Mouse (Mus musculus): ENCODE results near the gene Six5. TPM values are rescaled to one million over a fixed set of nuclear protein-coding genes. Genes with fewer than 3 reads are reported as not detected.

The Six5 gene
- polyA plus RNA-seq, 1 experiment from 2014 or later, result 2.5 TPM

- 0 out of 2 replicates have a peak, but pooled peaks cover 3% of the 10 kb centered on the region for H3K9me3 ChIP-seq (ENCODE audit: control insufficient read depth, low read length)
- peak; percentile 98 for DNase-seq (ENCODE audit: low spot score)
- peaks cover 11% of the 10 kb centered on the region for H3K4me1 ChIP-seq (replicated peaks; ENCODE audit: control insufficient read depth, insufficient read depth, low read length)
- ATAC-seq (ENCODE audit: low FRiP score), result peak; percentile 94
- H3K4me3 ChIP-seq (replicated peaks; ENCODE audit: low read length), result peak within 1 kb of the TSS; percentile 63
- peak within 1 kb of the TSS; percentile 84 for H3K4me2 ChIP-seq (replicated peaks)
- H3K27me3 ChIP-seq (ENCODE audit: control insufficient read depth, insufficient read depth, low read length), result no peaks in the 10 kb centered on the region
- H3K27ac ChIP-seq, result peak within 1 kb of the TSS; percentile 49; the same call in 1 of the 2 replicates
- no peaks in the 10 kb centered on the region for H3K36me3 ChIP-seq (replicated peaks; ENCODE audit: control insufficient read depth, insufficient read depth)
- WGBS, result 3% methylated on average over 34 of the region's 34 CpGs
- peak within 1 kb of the TSS; percentile 70 for H3K9ac ChIP-seq
These were observed 25.4 kb downstream of the Six5 start, which contains the start of gene Fbxo46 for GRCm38 (mm10) chr7:19119631-19120429. TSS of gene Fbxo46 (plus strand) at chr7:19119859.

DNA sequence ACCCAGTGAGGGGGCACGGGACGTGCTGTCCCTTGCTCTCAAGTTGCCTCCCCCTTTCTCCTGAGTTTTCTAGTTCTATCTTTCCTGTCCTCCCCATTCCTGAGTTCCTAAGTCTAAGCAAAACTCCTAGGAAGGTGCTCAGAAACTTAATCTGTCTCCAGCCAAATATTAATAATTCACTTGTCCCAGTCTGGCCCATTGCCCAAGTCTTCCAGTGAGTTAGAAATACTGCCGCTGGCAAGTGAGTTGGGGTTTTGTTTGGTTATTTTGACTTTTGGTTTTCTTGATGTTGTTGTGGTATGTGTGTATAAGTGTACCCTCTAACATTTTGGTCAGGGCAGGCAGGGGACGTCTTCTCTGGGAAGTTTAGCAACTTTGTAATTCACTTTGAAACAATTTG lies 27.3 kb downstream of the Six5 start:
- no peaks in the 10 kb centered on the region for H3K36me3 ChIP-seq (replicated peaks; ENCODE audit: control insufficient read depth, insufficient read depth)
- H3K4me3 ChIP-seq (replicated peaks; ENCODE audit: low read length), result no peak overlapping the region
- peaks cover 11% of the 10 kb centered on the region for H3K4me1 ChIP-seq (replicated peaks; ENCODE audit: control insufficient read depth, insufficient read depth, low read length)
- no peaks in the 10 kb centered on the region for H3K9me3 ChIP-seq (ENCODE audit: control insufficient read depth, low read length)
- DNase-seq (ENCODE audit: low spot score), result no peak
- H3K27ac ChIP-seq, result no peak overlapping the region
- no peaks in the 10 kb centered on the region for H3K27me3 ChIP-seq (ENCODE audit: control insufficient read depth, insufficient read depth, low read length)
- 93% methylated on average over 4 of the region's 4 CpGs for WGBS
- ATAC-seq (ENCODE audit: low FRiP score), result no peak
- H3K9ac ChIP-seq, result no peak overlapping the region
- no peak overlapping the region for H3K4me2 ChIP-seq (replicated peaks)

DNA sequence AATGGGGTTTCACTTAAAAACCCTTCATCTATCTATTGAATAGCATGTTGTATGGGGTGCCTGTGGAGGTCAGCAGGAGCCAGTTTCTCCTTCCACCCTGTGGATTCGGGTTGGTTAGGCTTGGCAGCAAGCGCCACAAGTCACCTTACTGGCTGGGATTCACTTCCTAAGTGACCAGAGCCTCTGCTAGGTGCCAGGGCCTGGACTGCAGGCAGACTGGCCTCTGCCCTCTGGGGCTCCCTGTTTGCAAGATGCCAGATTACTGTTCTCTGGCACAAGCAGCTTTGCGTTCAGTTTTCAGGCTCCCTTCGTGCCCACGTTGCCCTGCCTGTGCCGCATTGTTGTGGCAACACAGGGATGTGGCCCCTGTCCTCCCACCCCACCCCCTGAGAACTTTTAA lies 30.3 kb downstream of the Six5 start:
- Histone ChIP-seq H3K4me1 (replicated peaks; ENCODE audit: control insufficient read depth, insufficient read depth, low read length) (peaks cover 11% of the 10 kb centered on the region), H3K9ac (0 out of 2 replicates have a peak overlapping the region, but pooled peaks have one; percentile 11), H3K27me3 (ENCODE audit: control insufficient read depth, insufficient read depth, low read length) (no peaks in the 10 kb centered on the region), H3K4me2 (replicated peaks) (no peak overlapping the region), H3K27ac (no peak overlapping the region), H3K36me3 (replicated peaks; ENCODE audit: control insufficient read depth, insufficient read depth) (no peaks in the 10 kb centered on the region; the same call in 1 of the 2 replicates), H3K4me3 (replicated peaks; ENCODE audit: low read length) (no peak overlapping the region), H3K9me3 (ENCODE audit: control insufficient read depth, low read length) (no peaks in the 10 kb centered on the region)
- ATAC-seq (ENCODE audit: low FRiP score), result no peak
- WGBS, result 94% methylated on average over 6 of the region's 6 CpGs
- DNase-seq (ENCODE audit: low spot score), result no peak

GRCm38 (mm10) chr7:19127744-19128143 lies 33.4 kb downstream of the Six5 start:
- H3K27ac ChIP-seq, result no peak overlapping the region
- WGBS, result 95% methylated on average over 5 of the region's 5 CpGs

DNA sequence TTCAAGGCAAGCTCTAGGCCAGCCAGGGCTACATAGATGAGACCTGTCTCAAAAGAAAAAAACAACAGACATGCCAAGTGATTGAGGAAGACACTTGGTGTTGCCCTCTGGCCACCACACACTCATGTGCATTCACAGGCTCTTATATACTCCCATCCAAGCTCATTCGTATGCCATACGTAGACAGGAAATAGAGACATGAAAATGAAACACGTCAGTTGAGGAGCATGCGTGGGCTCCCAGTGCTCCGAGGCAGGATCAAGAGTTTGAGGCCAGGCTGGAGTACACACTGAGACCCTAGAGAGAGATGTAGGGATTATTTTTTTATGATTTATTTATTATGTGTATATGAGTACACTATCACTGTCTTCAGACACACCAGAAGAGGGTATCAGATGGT lies 35.0 kb downstream of the Six5 start:
- H3K4me2 ChIP-seq (replicated peaks), result no peak overlapping the region
- H3K27me3 ChIP-seq (ENCODE audit: control insufficient read depth, insufficient read depth, low read length), result no peaks in the 10 kb centered on the region
- H3K9ac ChIP-seq, result no peak overlapping the region
- H3K4me3 ChIP-seq (replicated peaks; ENCODE audit: low read length), result no peak overlapping the region
- 97% methylated on average over 5 of the region's 5 CpGs for WGBS
- H3K27ac ChIP-seq, result no peak overlapping the region
- no peak for DNase-seq (ENCODE audit: low spot score)
- peaks cover 12% of the 10 kb centered on the region; the same call in 1 of the 2 replicates for H3K4me1 ChIP-seq (replicated peaks; ENCODE audit: control insufficient read depth, insufficient read depth, low read length)
- no peaks in the 10 kb centered on the region for H3K9me3 ChIP-seq (ENCODE audit: control insufficient read depth, low read length)
- ATAC-seq (ENCODE audit: low FRiP score), result no peak
- peaks cover 1% of the 10 kb centered on the region; the same call in 1 of the 2 replicates for H3K36me3 ChIP-seq (replicated peaks; ENCODE audit: control insufficient read depth, insufficient read depth)

More at GRCm38 (mm10) chr7:19127744-19128143, 33.4 kb downstream of the Six5 start:
- no peak overlapping the region for H3K4me2 ChIP-seq (replicated peaks)
- peaks cover 12% of the 10 kb centered on the region; the same call in 1 of the 2 replicates for H3K4me1 ChIP-seq (replicated peaks; ENCODE audit: control insufficient read depth, insufficient read depth, low read length)
- ATAC-seq (ENCODE audit: low FRiP score), result no peak
- H3K36me3 ChIP-seq (replicated peaks; ENCODE audit: control insufficient read depth, insufficient read depth), result no peaks in the 10 kb centered on the region; the same call in 1 of the 2 replicates
- H3K9ac ChIP-seq, result no peak overlapping the region
- no peaks in the 10 kb centered on the region for H3K9me3 ChIP-seq (ENCODE audit: control insufficient read depth, low read length)
- H3K4me3 ChIP-seq (replicated peaks; ENCODE audit: low read length), result no peak overlapping the region
- DNase-seq (ENCODE audit: low spot score), result no peak
- H3K27me3 ChIP-seq (ENCODE audit: control insufficient read depth, insufficient read depth, low read length), result no peaks in the 10 kb centered on the region

DNA sequence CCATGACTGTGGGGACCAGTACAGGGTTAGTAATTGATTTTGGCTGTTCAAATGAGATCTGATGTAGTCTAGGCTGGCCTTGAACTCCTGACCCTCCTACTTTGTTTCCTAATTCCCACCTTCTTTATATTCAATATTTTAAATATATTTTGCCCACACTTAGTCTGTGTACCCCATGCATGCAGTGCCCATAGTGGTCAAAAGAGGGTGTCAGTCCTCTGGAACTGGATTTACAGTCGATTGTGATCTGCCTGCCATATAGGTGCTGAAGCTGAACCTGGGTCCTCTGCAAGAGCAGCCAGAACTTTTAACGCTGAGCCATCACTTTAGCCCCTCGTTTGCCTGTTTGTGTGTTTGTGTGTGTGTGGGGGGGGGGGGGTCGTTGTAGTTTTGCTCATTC lies 36.3 kb downstream of the Six5 start:
- no peaks in the 10 kb centered on the region for H3K27me3 ChIP-seq (ENCODE audit: control insufficient read depth, insufficient read depth, low read length)
- peaks cover 12% of the 10 kb centered on the region; the same call in 1 of the 2 replicates for H3K4me1 ChIP-seq (replicated peaks; ENCODE audit: control insufficient read depth, insufficient read depth, low read length)
- no peaks in the 10 kb centered on the region for H3K9me3 ChIP-seq (ENCODE audit: control insufficient read depth, low read length)
- peak overlapping the region; percentile 50 for H3K9ac ChIP-seq
- DNase-seq (ENCODE audit: low spot score), result no peak
- H3K4me3 ChIP-seq (replicated peaks; ENCODE audit: low read length), result peak overlapping the region; percentile 35
- peaks cover 12% of the 10 kb centered on the region for H3K36me3 ChIP-seq (replicated peaks; ENCODE audit: control insufficient read depth, insufficient read depth)
- no peak for ATAC-seq (ENCODE audit: low FRiP score)
- 32% methylated on average over 4 of the region's 4 CpGs for WGBS
- peak overlapping the region; percentile 59 for H3K4me2 ChIP-seq (replicated peaks)
- peak overlapping the region; percentile 88 for H3K27ac ChIP-seq

- Histone ChIP-seq H3K9ac (peak overlapping the region; percentile 53), H3K9me3 (ENCODE audit: control insufficient read depth, low read length) (no peaks in the 10 kb centered on the region), H3K36me3 (replicated peaks; ENCODE audit: control insufficient read depth, insufficient read depth) (peaks cover 19% of the 10 kb centered on the region), H3K27me3 (ENCODE audit: control insufficient read depth, insufficient read depth, low read length) (no peaks in the 10 kb centered on the region), H3K27ac (peak overlapping the region; percentile 88), H3K4me1 (replicated peaks; ENCODE audit: control insufficient read depth, insufficient read depth, low read length) (peaks cover 12% of the 10 kb centered on the region; the same call in 1 of the 2 replicates), H3K4me2 (replicated peaks) (peak overlapping the region; percentile 59), H3K4me3 (replicated peaks; ENCODE audit: low read length) (peak overlapping the region; percentile 35)
- DNase-seq (ENCODE audit: low spot score) (peak; percentile 95), ATAC-seq (ENCODE audit: low FRiP score) (peak; percentile 98)
- WGBS, result under 1% methylated on average over 39 of the region's 39 CpGs
These were observed 37.0 kb downstream of the Six5 start for GRCm38 (mm10) chr7:19131324-19131848.

DNA sequence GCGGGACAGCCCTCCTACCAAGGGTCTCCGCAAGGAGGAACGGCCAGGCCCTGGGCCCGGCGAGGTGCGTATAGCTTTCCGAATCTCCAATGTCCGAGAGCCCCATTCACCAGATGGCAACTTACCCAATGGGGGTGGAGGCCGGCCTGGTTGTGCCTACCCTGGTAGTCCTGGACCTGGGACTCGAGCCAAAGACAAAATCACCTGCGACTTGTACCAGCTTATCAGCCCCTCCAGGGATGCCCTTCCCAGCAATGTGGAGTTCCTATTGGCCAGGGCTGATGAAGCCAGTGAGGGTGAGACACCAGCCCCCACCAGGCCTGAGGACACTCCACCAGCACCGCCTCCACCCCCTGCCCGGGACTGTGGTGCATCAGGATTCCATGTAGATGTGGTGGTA lies 41.8 kb downstream of the Six5 start:
- no peak overlapping the region for H3K4me3 ChIP-seq (replicated peaks; ENCODE audit: low read length)
- H3K4me1 ChIP-seq (replicated peaks; ENCODE audit: control insufficient read depth, insufficient read depth, low read length), result 0 out of 2 replicates have a peak, but pooled peaks cover 4% of the 10 kb centered on the region
- no peak overlapping the region for H3K4me2 ChIP-seq (replicated peaks)
- H3K27me3 ChIP-seq (ENCODE audit: control insufficient read depth, insufficient read depth, low read length), result no peaks in the 10 kb centered on the region
- H3K9me3 ChIP-seq (ENCODE audit: control insufficient read depth, low read length), result no peaks in the 10 kb centered on the region
- ATAC-seq (ENCODE audit: low FRiP score) (no peak), DNase-seq (ENCODE audit: low spot score) (no peak)
- H3K27ac ChIP-seq, result no peak overlapping the region
- H3K36me3 ChIP-seq (replicated peaks; ENCODE audit: control insufficient read depth, insufficient read depth), result peaks cover 67% of the 10 kb centered on the region
- H3K9ac ChIP-seq, result no peak overlapping the region
- 97% methylated on average over 13 of the region's 13 CpGs for WGBS

DNA sequence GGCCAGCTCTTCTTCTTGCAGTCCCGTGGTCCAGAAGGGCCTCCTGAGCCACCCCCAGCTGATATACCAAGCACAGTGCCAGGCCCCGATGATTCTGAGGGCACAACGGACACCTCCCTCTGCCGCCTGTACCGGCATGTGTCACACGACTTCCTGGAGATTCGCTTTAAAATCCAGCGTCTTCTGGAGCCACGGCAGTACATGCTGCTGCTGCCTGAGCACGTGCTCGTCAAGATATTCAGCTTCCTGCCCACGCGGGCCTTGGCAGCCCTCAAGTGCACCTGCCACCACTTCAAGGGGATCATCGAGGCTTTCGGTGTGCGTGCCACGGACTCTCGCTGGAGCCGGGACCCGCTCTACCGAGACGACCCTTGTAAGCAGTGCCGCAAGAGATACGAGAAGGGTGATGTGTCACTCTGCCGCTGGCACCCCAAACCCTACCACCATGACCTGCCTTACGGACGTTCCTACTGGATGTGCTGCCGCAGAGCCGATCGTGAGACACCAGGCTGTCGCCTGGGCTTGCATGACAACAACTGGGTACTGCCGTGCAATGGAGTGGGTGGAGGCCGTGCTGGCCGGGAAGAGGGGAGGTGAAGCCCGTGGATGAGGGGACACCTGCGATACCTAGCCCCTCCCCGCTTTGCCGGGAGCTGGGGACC lies 42.4 kb downstream of the Six5 start:
- ATAC-seq (ENCODE audit: low FRiP score) (no peak), DNase-seq (ENCODE audit: low spot score) (no peak)
- Histone ChIP-seq H3K4me1 (replicated peaks; ENCODE audit: control insufficient read depth, insufficient read depth, low read length) (0 out of 2 replicates have a peak, but pooled peaks cover 4% of the 10 kb centered on the region), H3K4me3 (replicated peaks; ENCODE audit: low read length) (no peak overlapping the region), H3K27me3 (ENCODE audit: control insufficient read depth, insufficient read depth, low read length) (no peaks in the 10 kb centered on the region), H3K36me3 (replicated peaks; ENCODE audit: control insufficient read depth, insufficient read depth) (peaks cover 73% of the 10 kb centered on the region), H3K9me3 (ENCODE audit: control insufficient read depth, low read length) (no peaks in the 10 kb centered on the region), H3K9ac (no peak overlapping the region), H3K27ac (no peak overlapping the region), H3K4me2 (replicated peaks) (no peak overlapping the region)
- 94% methylated on average over 38 of the region's 38 CpGs for WGBS
